Mouse (Mus musculus) embryonic facial prominence, embryonic 15.5 days (tissue): ENCODE measurements around the gene Gm3500. TPM values are rescaled to one million over a fixed set of nuclear protein-coding genes. Genes with fewer than 3 reads are reported as not detected.
"Not testable (repeated sequence)": the region's sequence is repeated elsewhere in the genome, so short reads cannot be mapped to it uniquely, and the experiment has no call there.

Source experiments
- ATAC-seq: fragments of 200-750 bp; cut with Nextera tagmentation; 2 replicates; pipeline ENCODE4 v1.8.0; 2017; ENCODE audit warnings: low read depth, moderate TSS enrichment; ENCODE audit not compliant: insufficient number of reproducible peaks, low FRiP score, low TSS enrichment
- H3K27ac ChIP-seq: fragments of 300-500 bp; sonication (generic); replicated peaks from 2 replicates; pipeline ENCODE4 v1.5.1; 2015; ENCODE audit warnings: mild to moderate bottlenecking, inconsistent platforms
- H3K27me3 ChIP-seq: fragments of 300-500 bp; sonication (generic); 2 replicates; pipeline ENCODE4 v1.6.1; 2015; ENCODE audit warnings: inconsistent platforms
- H3K36me3 ChIP-seq: fragments of 300-500 bp; sonication (generic); 2 replicates; pipeline ENCODE4 v1.6.1; 2015; ENCODE audit warnings: mild to moderate bottlenecking, inconsistent platforms
- H3K4me1 ChIP-seq: fragments of 300-500 bp; sonication (generic); 2 replicates; pipeline ENCODE4 v1.6.1; 2015; ENCODE audit warnings: inconsistent platforms
- H3K4me2 ChIP-seq: fragments of 300-500 bp; sonication (generic); replicated peaks from 2 replicates; pipeline ENCODE4 v1.6.1; 2015; ENCODE audit warnings: mild to moderate bottlenecking, inconsistent platforms
- H3K4me3 ChIP-seq: fragments of 300-500 bp; sonication (generic); replicated peaks from 2 replicates; pipeline ENCODE4 v1.5.1; 2015; ENCODE audit warnings: mild to moderate bottlenecking, inconsistent platforms
- H3K9ac ChIP-seq: fragments of 300-500 bp; sonication (generic); 2 replicates; pipeline ENCODE4 v1.6.1; 2015; ENCODE audit warnings: inconsistent platforms
- H3K9me3 ChIP-seq: fragments of 300-500 bp; sonication (generic); replicated peaks from 2 replicates; pipeline ENCODE4 v1.6.1; 2016; ENCODE audit warnings: inconsistent platforms
- WGBS: fragments of 180-500 bp; shearing (Covaris S2); methylation state at CpG from one replicate; pipeline ENCODE4 v1.1.7; 2015; 5-methylcytosine and 5-hydroxymethylcytosine counted together
- polyA plus RNA-seq: library from polyadenylated mRNA; unstranded; fragments of >200 nt; fragmentation: Nextera tagmentation; extraction: Ambion mirVana; gene quantifications from 2 replicates; pipeline ENCODE4 v1.2.1, GENCODE M21; 2015

Gene Gm3500
- polyA plus RNA-seq: 0.12 and 0.17 TPM in 2 replicates

GRCm38 (mm10) chr14:5388949-5389348 is at the start of gene Gm3500:
TSS of gene Gm3500 (minus strand) at chr14:5389049.
- ATAC-seq, H3K9ac ChIP-seq, H3K4me1 ChIP-seq, H3K36me3 ChIP-seq, H3K4me2 ChIP-seq, H3K27me3 ChIP-seq, H3K4me3 ChIP-seq, H3K9me3 ChIP-seq, H3K27ac ChIP-seq: not testable (repeated sequence)
- WGBS: no CpG with 5 or more reads among the region's 37 CpGs

GRCm38 (mm10) chr14:5334828-5335227 is 54.0 kb downstream of the Gm3500 start, which contains the start of gene Gm3542:
TSS of gene Gm3542 (minus strand) at chr14:5334928.
- H3K27me3 ChIP-seq, H3K4me3 ChIP-seq, H3K4me2 ChIP-seq, H3K36me3 ChIP-seq, H3K4me1 ChIP-seq, H3K9me3 ChIP-seq, H3K27ac ChIP-seq, H3K9ac ChIP-seq, ATAC-seq: not testable (repeated sequence)
- WGBS: no CpG with 5 or more reads among the region's 2 CpGs

Other genes with a start within 250 kb of the Gm3500 start
- not detected in 2 replicates for gene Gm3317, start 224.5 kb downstream of the Gm3500 start, polyA plus RNA-seq
- not detected in 2 replicates for gene Gm8271, start 203.3 kb downstream of the Gm3500 start, polyA plus RNA-seq
- gene Gm3526, start 128.5 kb downstream of the Gm3500 start, polyA plus RNA-seq: not detected in 2 replicates
- gene Gm3542, start 54.1 kb downstream of the Gm3500 start, polyA plus RNA-seq: not detected in 2 replicates
- gene Gm3194, start 66.4 kb upstream of the Gm3500 start, polyA plus RNA-seq: 0.28 and 0.47 TPM in 2 replicates
- not detected in 2 replicates for gene Gm8246, start 88.8 kb upstream of the Gm3500 start, polyA plus RNA-seq
- not detected in 2 replicates for gene Gm3187, start 95.2 kb upstream of the Gm3500 start, polyA plus RNA-seq
- 0.21 and 0.57 TPM in 2 replicates for gene Gm3488, start 112.6 kb upstream of the Gm3500 start, polyA plus RNA-seq
- 0.12 and 0.18 TPM in 2 replicates for gene Gm3532, start 149.4 kb upstream of the Gm3500 start, polyA plus RNA-seq
- not detected in 2 replicates for gene Gm8265, start 244.0 kb upstream of the Gm3500 start, polyA plus RNA-seq